Mouse (Mus musculus) adrenal gland, postnatal 10 days (tissue): ENCODE measurements around the gene Abt1. TPM values are rescaled to one million over a fixed set of nuclear protein-coding genes. Genes with fewer than 3 reads are reported as not detected.
A peak's percentile ranks its signal among the peaks of the same experiment; 100 is the strongest.
"Not testable (repeated sequence)": the region's sequence is repeated elsewhere in the genome, so short reads cannot be mapped to it uniquely, and the experiment has no call there.

ENCODE experiments used
- DNase-seq: peaks from one replicate; pipeline ENCODE4 v3.0.0; 2021; ENCODE audit warnings: mixed read lengths
- total RNA-seq, 2 experiments: library from RNA; stranded (reverse); gene quantifications; 2 replicates each; pipeline ENCODE4 v1.2.3; 2021

Abt1 gene
- total RNA-seq, 2 experiments from 2014 or later, result 6.1 to 7.1 TPM

- DNase-seq, result no peak
Measured at GRCm38 (mm10) chr13:23412630-23413521, 10.8 kb downstream of the Abt1 start.

GRCm38 (mm10) chr13:23412211-23412629 is 11.4 kb downstream of the Abt1 start:
- no peak for DNase-seq

GRCm38 (mm10) chr13:23411311-23412210 is 12.1 kb downstream of the Abt1 start:
- DNase-seq, result no peak

- DNase-seq, result no peak
Measured at GRCm38 (mm10) chr13:23410632-23411031, 13.0 kb downstream of the Abt1 start.

GRCm38 (mm10) chr13:23402626-23403025 is 21.0 kb downstream of the Abt1 start:
- no peak for DNase-seq

GRCm38 (mm10) chr13:23401683-23402527 is 21.8 kb downstream of the Abt1 start:
- DNase-seq, result peak; percentile 89

GRCm38 (mm10) chr13:23400771-23401682 is 22.6 kb downstream of the Abt1 start:
- no peak for DNase-seq

- not testable (repeated sequence) for DNase-seq
Measured at GRCm38 (mm10) chr13:23396913-23397312, 26.8 kb downstream of the Abt1 start.

- no peak for DNase-seq
Measured at GRCm38 (mm10) chr13:23396246-23396703, 27.4 kb downstream of the Abt1 start.

GRCm38 (mm10) chr13:23395301-23396245 is 28.1 kb downstream of the Abt1 start:
- DNase-seq, result no peak

GRCm38 (mm10) chr13:23387548-23387947 is 36.1 kb downstream of the Abt1 start:
- DNase-seq, result no peak

GRCm38 (mm10) chr13:23383127-23383526 is 40.5 kb downstream of the Abt1 start:
- DNase-seq, result no peak

GRCm38 (mm10) chr13:23372433-23372832 is 51.2 kb downstream of the Abt1 start:
- DNase-seq, result no peak

- DNase-seq, result no peak
Measured at GRCm38 (mm10) chr13:23370075-23370474, 53.6 kb downstream of the Abt1 start.

GRCm38 (mm10) chr13:23369421-23369765 is 54.3 kb downstream of the Abt1 start:
- no peak for DNase-seq

- DNase-seq, result peak; percentile 96
Measured at GRCm38 (mm10) chr13:23368583-23369420, 54.9 kb downstream of the Abt1 start, which contains the start of gene Zfp322a. Zfp322a (minus strand) TSS chr13:23369208.
